Mouse (Mus musculus) myocyte (in vitro differentiated cells): ENCODE measurements at regions not wholly inside any gene's neighbourhood (a gene's known extent, or its start where the extent isn't known, plus 50 kb on each side); places are given as distances from the start of the nearest gene placed in this dataset.

Source experiments
- H3K27me3 ChIP-seq: one replicate; pipeline ENCODE4 v1.6.1; 2011; ENCODE audit not compliant: control insufficient read depth, insufficient read depth, insufficient read length
- H3K36me3 ChIP-seq: one replicate; pipeline ENCODE4 v1.6.1; 2011; ENCODE audit not compliant: control insufficient read depth, insufficient read depth
- H3K4me2 ChIP-seq: one replicate; pipeline ENCODE4 v1.6.1; 2011; ENCODE audit warnings: low read depth, control low read depth
- H3K4me3 ChIP-seq: one replicate; pipeline ENCODE4 v1.5.1; 2011; ENCODE audit warnings: mild to moderate bottlenecking, control low read depth, moderate library complexity
- H3K79me2 ChIP-seq: one replicate; pipeline ENCODE4 v1.6.1; 2011; ENCODE audit not compliant: control insufficient read depth, insufficient read depth
- H3ac ChIP-seq: one replicate; pipeline ENCODE4 v1.6.1; 2011; ENCODE audit not compliant: control insufficient read depth, insufficient read length
- CEBPB ChIP-seq: IDR thresholded peaks from 2 replicates; pipeline ENCODE4 v1.6.1; 2011; ENCODE audit warnings: mild to moderate bottlenecking, moderate library complexity; ENCODE audit not compliant: poor library complexity, insufficient read depth, severe bottlenecking
- E2F4 ChIP-seq: IDR thresholded peaks from one replicate; pipeline ENCODE4 v1.6.1; 2011; ENCODE audit warnings: mild to moderate bottlenecking, control low read depth, moderate library complexity; ENCODE audit not compliant: insufficient read depth
- MAX ChIP-seq: IDR thresholded peaks from one replicate; pipeline ENCODE4 v1.6.1; 2011; ENCODE audit warnings: low read depth, mild to moderate bottlenecking, control low read depth
- MYOD1 ChIP-seq, 3 experiments: IDR thresholded peaks; one replicate each; pipeline ENCODE4 v1.6.1; 2011; ENCODE audit warnings: control low read depth in 2 of 3, low read depth in 2 of 3, mild to moderate bottlenecking in 2 of 3, moderate library complexity in 1 of 3; ENCODE audit not compliant: insufficient read length in 2 of 3, control insufficient read depth in 1 of 3
- MYOG ChIP-seq, 3 experiments: IDR thresholded peaks; one replicate each; pipeline ENCODE4 v1.6.1; 2011; ENCODE audit warnings: control low read depth in 2 of 3, low read depth in 2 of 3, mild to moderate bottlenecking in 2 of 3; ENCODE audit not compliant: insufficient read length in 2 of 3, control insufficient read depth in 1 of 3, insufficient read depth in 1 of 3
- POLR2A ChIP-seq: IDR thresholded peaks from one replicate; pipeline ENCODE4 v1.6.1; 2011; ENCODE audit warnings: low read depth, mild to moderate bottlenecking, control low read depth, moderate library complexity; ENCODE audit not compliant: insufficient read length
- POLR2AphosphoS2 ChIP-seq: IDR thresholded peaks from one replicate; pipeline ENCODE4 v1.6.1; 2011; ENCODE audit warnings: low read depth, control low read depth; ENCODE audit not compliant: insufficient read length
- REST ChIP-seq: IDR thresholded peaks from one replicate; pipeline ENCODE4 v1.6.1; 2011; ENCODE audit warnings: mild to moderate bottlenecking, control low read depth, moderate library complexity; ENCODE audit not compliant: insufficient read depth, insufficient read length
- SRF ChIP-seq: IDR thresholded peaks from one replicate; pipeline ENCODE4 v1.6.1; 2011; ENCODE audit warnings: low read depth; ENCODE audit not compliant: control insufficient read depth, insufficient read length
- TCF12 ChIP-seq: IDR thresholded peaks from one replicate; pipeline ENCODE4 v1.6.1; 2011; ENCODE audit warnings: mild to moderate bottlenecking, control low read depth; ENCODE audit not compliant: poor library complexity, insufficient read depth, severe bottlenecking
- TCF3 ChIP-seq: IDR thresholded peaks from one replicate; pipeline ENCODE4 v1.6.1; 2011; ENCODE audit warnings: low read depth, control low read depth; ENCODE audit not compliant: insufficient read length
- USF1 ChIP-seq: IDR thresholded peaks from one replicate; pipeline ENCODE4 v1.6.1; 2011; ENCODE audit warnings: low read depth, mild to moderate bottlenecking, control low read depth, moderate library complexity

- H3K4me2 ChIP-seq = peak overlapping the region; percentile 4
- no peaks in the 10 kb centered on the region for H3K79me2 ChIP-seq
- H3K4me3 ChIP-seq = no peak overlapping the region
- TF ChIP-seq MYOD1 (IDR thresholded peaks at IDR 0.05; ENCODE audit: control insufficient read depth in 1 of 3, insufficient read length in 2 of 3, low read depth in 2 of 3) (peak in 1 of 3 experiments; percentile 4), SRF (no peak), TCF12 (no peak), USF1 (no peak), REST (no peak), CEBPB (no peak)
- no peaks in the 10 kb centered on the region for H3K36me3 ChIP-seq
- H3K27me3 ChIP-seq = no peaks in the 10 kb centered on the region
- H3ac ChIP-seq = no peak overlapping the region
Observed at GRCm38 (mm10) chr8:86275699-86276098, 304.8 kb downstream of the Abcc12 start.

GRCm38 (mm10) chr8:86273811-86274210, 306.7 kb downstream of the Abcc12 start:
- TF ChIP-seq MAX = no peak
- no peak for TF ChIP-seq REST
- no peak for TF ChIP-seq POLR2AphosphoS2
- Histone ChIP-seq H3K4me3 (no peak overlapping the region), H3ac (no peak overlapping the region), H3K27me3 (no peaks in the 10 kb centered on the region), H3K79me2 (no peaks in the 10 kb centered on the region), H3K36me3 (no peaks in the 10 kb centered on the region), H3K4me2 (no peak overlapping the region)

- Histone ChIP-seq H3K4me2 (no peak overlapping the region), H3K79me2 (no peaks in the 10 kb centered on the region), H3K27me3 (peaks cover 5% of the 10 kb centered on the region), H3ac (no peak overlapping the region), H3K36me3 (no peaks in the 10 kb centered on the region), H3K4me3 (no peak overlapping the region)
- no peak for TF ChIP-seq REST
- no peak for TF ChIP-seq E2F4
- TF ChIP-seq TCF3 = no peak
- TF ChIP-seq USF1 = no peak
- TF ChIP-seq SRF = no peak
- no peak for TF ChIP-seq POLR2A
- no peak for TF ChIP-seq MAX
- no peak for TF ChIP-seq TCF12
- no peak for TF ChIP-seq MYOD1 (IDR thresholded peaks at IDR 0.05; ENCODE audit: control insufficient read depth in 1 of 3, insufficient read length in 2 of 3, low read depth in 2 of 3)
- no peak for TF ChIP-seq CEBPB
- no peak for TF ChIP-seq MYOG (IDR thresholded peaks at IDR 0.05; ENCODE audit: control insufficient read depth in 1 of 3, insufficient read depth in 1 of 3, insufficient read length in 2 of 3, low read depth in 2 of 3)
- no peak for TF ChIP-seq POLR2AphosphoS2
Observed at GRCm38 (mm10) chr8:86272626-86273025, 307.9 kb downstream of the Abcc12 start.

GRCm38 (mm10) chr8:86271477-86271876, 309.0 kb downstream of the Abcc12 start:
- no peaks in the 10 kb centered on the region for H3K79me2 ChIP-seq
- no peak overlapping the region for H3ac ChIP-seq
- no peaks in the 10 kb centered on the region for H3K36me3 ChIP-seq
- H3K4me2 ChIP-seq = no peak overlapping the region
- no peak overlapping the region for H3K4me3 ChIP-seq
- TF ChIP-seq CEBPB = no peak
- TF ChIP-seq TCF3 = no peak
- no peak for TF ChIP-seq REST
- TF ChIP-seq MYOG (IDR thresholded peaks at IDR 0.05; ENCODE audit: control insufficient read depth in 1 of 3, insufficient read depth in 1 of 3, insufficient read length in 2 of 3, low read depth in 2 of 3) = no peak
- TF ChIP-seq TCF12 = no peak
- no peak for TF ChIP-seq MYOD1 (IDR thresholded peaks at IDR 0.05; ENCODE audit: control insufficient read depth in 1 of 3, insufficient read length in 2 of 3, low read depth in 2 of 3)
- TF ChIP-seq USF1 = no peak
- no peak for TF ChIP-seq MAX
- no peak for TF ChIP-seq SRF
- no peak for TF ChIP-seq POLR2A
- H3K27me3 ChIP-seq = peaks cover 5% of the 10 kb centered on the region

- H3K36me3 ChIP-seq = no peaks in the 10 kb centered on the region
- H3K27me3 ChIP-seq = no peaks in the 10 kb centered on the region
- no peak for TF ChIP-seq E2F4
- no peak for TF ChIP-seq SRF
- no peak for TF ChIP-seq USF1
- TF ChIP-seq TCF12 = no peak
- no peak for TF ChIP-seq REST
- TF ChIP-seq TCF3 = no peak
- no peak for TF ChIP-seq MYOD1 (IDR thresholded peaks at IDR 0.05; ENCODE audit: control insufficient read depth in 1 of 3, insufficient read length in 2 of 3, low read depth in 2 of 3)
- no peak for TF ChIP-seq POLR2A
- TF ChIP-seq MYOG (IDR thresholded peaks at IDR 0.05; ENCODE audit: control insufficient read depth in 1 of 3, insufficient read depth in 1 of 3, insufficient read length in 2 of 3, low read depth in 2 of 3) = no peak
- TF ChIP-seq POLR2AphosphoS2 = no peak
- no peak for TF ChIP-seq MAX
- TF ChIP-seq CEBPB = no peak
- no peak overlapping the region for H3ac ChIP-seq
- H3K4me3 ChIP-seq = no peak overlapping the region
- no peaks in the 10 kb centered on the region for H3K79me2 ChIP-seq
- H3K4me2 ChIP-seq = no peak overlapping the region
Observed at GRCm38 (mm10) chr8:86258011-86258410, 322.5 kb downstream of the Abcc12 start.
